Mouse (Mus musculus) midbrain, embryonic 10.5 days (tissue): ENCODE measurements around the gene 1110002E22Rik. TPM values are rescaled to one million over a fixed set of nuclear protein-coding genes. Genes with fewer than 3 reads are reported as not detected.
A peak's percentile ranks its signal among the peaks of the same experiment; 100 is the strongest.

ENCODE experiments used
- DNase-seq: peaks from one replicate; pipeline ENCODE4 v3.0.0-alpha.2; 2017; ENCODE audit warnings: low spot score
- H3K27ac ChIP-seq: fragments of 300-500 bp; sonication (generic); replicated peaks from 2 replicates; pipeline ENCODE4 v1.5.1; 2016; ENCODE audit warnings: mild to moderate bottlenecking
- H3K27me3 ChIP-seq: fragments of 300-500 bp; sonication (generic); 2 replicates; pipeline ENCODE4 v1.6.1; 2016; ENCODE audit warnings: low read depth, mild to moderate bottlenecking; ENCODE audit not compliant: poor library complexity, severe bottlenecking
- H3K36me3 ChIP-seq: fragments of 300-500 bp; sonication (generic); 2 replicates; pipeline ENCODE4 v1.6.1; 2016; ENCODE audit warnings: mild to moderate bottlenecking, moderate library complexity
- H3K4me1 ChIP-seq: fragments of 300-500 bp; sonication (generic); 2 replicates; pipeline ENCODE4 v1.6.1; 2016
- H3K4me3 ChIP-seq: fragments of 300-500 bp; sonication (generic); 2 replicates; pipeline ENCODE4 v1.5.1; 2016; ENCODE audit warnings: mild to moderate bottlenecking, moderate library complexity
- H3K9me3 ChIP-seq: fragments of 300-500 bp; sonication (generic); replicated peaks from 2 replicates; pipeline ENCODE4 v1.6.1; 2016; ENCODE audit warnings: mild to moderate bottlenecking
- WGBS: fragments of 180-500 bp; shearing (Covaris S2); methylation state at CpG from one replicate; pipeline ENCODE4 v1.1.7; 2016; 5-methylcytosine and 5-hydroxymethylcytosine counted together
- polyA plus RNA-seq: library from polyadenylated mRNA; unstranded; fragments of >200 nt; fragmentation: Nextera tagmentation; extraction: Ambion mirVana; gene quantifications from 2 replicates; pipeline ENCODE4 v1.2.1, GENCODE M21; 2016

Gene 1110002E22Rik
- 0.01 TPM in 1 of 2 replicates, not detected in the other for polyA plus RNA-seq

GRCm38 (mm10) chr3:138064732-138065645, at the start of gene 1110002E22Rik:
Gene 1110002E22Rik, plus strand, starts transcription at chr3:138065052.
- 78% methylated on average over 33 of the region's 33 CpGs for WGBS
- no peaks in the 10 kb centered on the region for H3K36me3 ChIP-seq
- H3K27ac ChIP-seq: peak within 1 kb of the TSS; percentile 70
- no peak within 1 kb of the TSS for H3K4me3 ChIP-seq
- peaks cover 22% of the 10 kb centered on the region for H3K4me1 ChIP-seq
- DNase-seq: no peak
- no peaks in the 10 kb centered on the region for H3K9me3 ChIP-seq
- peaks cover 5% of the 10 kb centered on the region; the same call in 1 of the 2 replicates for H3K27me3 ChIP-seq

GRCm38 (mm10) chr3:138016810-138017209, 48.0 kb upstream of the 1110002E22Rik start:
- H3K27me3 ChIP-seq: no peaks in the 10 kb centered on the region
- no peak overlapping the region for H3K4me3 ChIP-seq
- 93% methylated on average over 12 of the region's 12 CpGs for WGBS

GRCm38 (mm10) chr3:138022003-138022402, 42.8 kb upstream of the 1110002E22Rik start:
- 96% methylated on average over 4 of the region's 4 CpGs for WGBS
- no peaks in the 10 kb centered on the region; the same call in 1 of the 2 replicates for H3K9me3 ChIP-seq
- no peak for DNase-seq

More at GRCm38 (mm10) chr3:138016810-138017209, 48.0 kb upstream of the 1110002E22Rik start:
- no peaks in the 10 kb centered on the region for H3K36me3 ChIP-seq
- DNase-seq: no peak
- H3K9me3 ChIP-seq: no peaks in the 10 kb centered on the region; the same call in 1 of the 2 replicates
- no peaks in the 10 kb centered on the region for H3K4me1 ChIP-seq
- H3K27ac ChIP-seq: no peak overlapping the region

GRCm38 (mm10) chr3:138022651-138023050, 42.2 kb upstream of the 1110002E22Rik start:
- WGBS: 85% methylated on average over 4 of the region's 4 CpGs
- Histone ChIP-seq H3K4me1 (no peaks in the 10 kb centered on the region), H3K4me3 (no peak overlapping the region), H3K36me3 (no peaks in the 10 kb centered on the region), H3K9me3 (no peaks in the 10 kb centered on the region; the same call in 1 of the 2 replicates), H3K27ac (no peak overlapping the region), H3K27me3 (no peaks in the 10 kb centered on the region)
- DNase-seq: no peak

More at GRCm38 (mm10) chr3:138022003-138022402, 42.8 kb upstream of the 1110002E22Rik start:
- H3K36me3 ChIP-seq: no peaks in the 10 kb centered on the region
- H3K4me1 ChIP-seq: no peaks in the 10 kb centered on the region
- H3K4me3 ChIP-seq: no peak overlapping the region
- no peak overlapping the region for H3K27ac ChIP-seq
- no peaks in the 10 kb centered on the region for H3K27me3 ChIP-seq

- DNase-seq: no peak
- Histone ChIP-seq H3K27me3 (no peaks in the 10 kb centered on the region), H3K4me3 (no peak overlapping the region), H3K9me3 (no peaks in the 10 kb centered on the region), H3K27ac (no peak overlapping the region), H3K4me1 (no peaks in the 10 kb centered on the region), H3K36me3 (no peaks in the 10 kb centered on the region)
- 88% methylated on average over 10 of the region's 10 CpGs for WGBS
These were observed 38.6 kb upstream of the 1110002E22Rik start for GRCm38 (mm10) chr3:138026286-138026685.

GRCm38 (mm10) chr3:138027575-138028362, 37.1 kb upstream of the 1110002E22Rik start:
- Histone ChIP-seq H3K9me3 (no peaks in the 10 kb centered on the region), H3K27ac (no peak overlapping the region), H3K36me3 (no peaks in the 10 kb centered on the region), H3K4me3 (no peak overlapping the region), H3K4me1 (no peaks in the 10 kb centered on the region), H3K27me3 (no peaks in the 10 kb centered on the region)
- 83% methylated on average over 5 of the region's 5 CpGs for WGBS
- DNase-seq: no peak

GRCm38 (mm10) chr3:138029351-138029750, 35.5 kb upstream of the 1110002E22Rik start:
- Histone ChIP-seq H3K9me3 (no peaks in the 10 kb centered on the region), H3K4me3 (no peak overlapping the region), H3K4me1 (no peaks in the 10 kb centered on the region), H3K27ac (no peak overlapping the region), H3K27me3 (no peaks in the 10 kb centered on the region), H3K36me3 (no peaks in the 10 kb centered on the region)
- DNase-seq: no peak
- WGBS: 90% methylated on average over 5 of the region's 5 CpGs

GRCm38 (mm10) chr3:138030563-138030962, 34.3 kb upstream of the 1110002E22Rik start:
- no peaks in the 10 kb centered on the region for H3K4me1 ChIP-seq
- DNase-seq: no peak
- 91% methylated on average over 6 of the region's 6 CpGs for WGBS
- no peaks in the 10 kb centered on the region for H3K27me3 ChIP-seq
- no peaks in the 10 kb centered on the region for H3K9me3 ChIP-seq
- H3K4me3 ChIP-seq: no peak overlapping the region
- no peaks in the 10 kb centered on the region for H3K36me3 ChIP-seq
- no peak overlapping the region for H3K27ac ChIP-seq

GRCm38 (mm10) chr3:138033986-138034385, 30.9 kb upstream of the 1110002E22Rik start:
- Histone ChIP-seq H3K4me1 (no peaks in the 10 kb centered on the region), H3K27ac (no peak overlapping the region), H3K27me3 (no peaks in the 10 kb centered on the region), H3K4me3 (no peak overlapping the region), H3K9me3 (no peaks in the 10 kb centered on the region), H3K36me3 (no peaks in the 10 kb centered on the region)
- 85% methylated on average over 6 of the region's 6 CpGs for WGBS
- DNase-seq: no peak

- Histone ChIP-seq H3K36me3 (no peaks in the 10 kb centered on the region), H3K27ac (no peak overlapping the region), H3K27me3 (no peaks in the 10 kb centered on the region), H3K4me3 (no peak overlapping the region), H3K4me1 (0 out of 2 replicates have a peak, but pooled peaks cover 2% of the 10 kb centered on the region), H3K9me3 (no peaks in the 10 kb centered on the region)
- no peak for DNase-seq
- WGBS: 81% methylated on average over 2 of the region's 2 CpGs
These were observed 23.9 kb upstream of the 1110002E22Rik start for GRCm38 (mm10) chr3:138040938-138041337.

- WGBS: 58% methylated on average over 3 of the region's 3 CpGs
- Histone ChIP-seq H3K4me3 (no peak overlapping the region), H3K27ac (no peak overlapping the region), H3K9me3 (no peaks in the 10 kb centered on the region), H3K36me3 (no peaks in the 10 kb centered on the region), H3K4me1 (0 out of 2 replicates have a peak, but pooled peaks cover 2% of the 10 kb centered on the region), H3K27me3 (no peaks in the 10 kb centered on the region)
- DNase-seq: no peak
These were observed 23.1 kb upstream of the 1110002E22Rik start for GRCm38 (mm10) chr3:138041591-138042301.

GRCm38 (mm10) chr3:138043316-138043715, 21.5 kb upstream of the 1110002E22Rik start:
- H3K27me3 ChIP-seq: no peaks in the 10 kb centered on the region
- H3K27ac ChIP-seq: no peak overlapping the region
- H3K4me1 ChIP-seq: 0 out of 2 replicates have a peak, but pooled peaks cover 2% of the 10 kb centered on the region
- no peak overlapping the region for H3K4me3 ChIP-seq
- no peak for DNase-seq
- no peaks in the 10 kb centered on the region for H3K9me3 ChIP-seq
- 92% methylated on average over 7 of the region's 7 CpGs for whole genome bisulfite sequencing
- no peaks in the 10 kb centered on the region for H3K36me3 ChIP-seq
